ENCODE assay signal across 11 mouse cellular contexts in genomic region chr1:185404021-185404420, GRCm38 (mm10). TPM values are rescaled to one million over a fixed set of nuclear protein-coding genes. Genes with fewer than 3 reads are reported as not detected.
DNase-seq lines count a peak whose midpoint lies in the region; ATAC-seq and TF ChIP-seq lines count a peak whose summit lies in the region.
"Had no signal": no experiment of that assay in that cellular context is flagged by ENCODE, and none has a peak within 500 bp of the region (broad histone marks: within the 10 kb centered on the region; RNA-seq: fewer than 3 reads in every experiment).

No protein-coding gene starts in this region.

- TF ChIP-seq CTCF in liver, adult 2 months (IDR thresholded peaks at IDR 0.05; ENCODE audit: low read depth, low read length), result peak; percentile 40
- peak; percentile 38; the same call in 1 of the 2 replicates for TF ChIP-seq CTCF in lung, adult 2 months (IDR thresholded peaks at IDR 0.05; ENCODE audit: insufficient read depth, low read length)

- 28% methylated on average over 2 of the region's 2 CpGs for WGBS in forebrain, embryonic 14.5 days
- 39% methylated on average over 2 of the region's 2 CpGs for WGBS in forebrain, embryonic 16.5 days
- WGBS in liver, adult 2 months, result 34% methylated on average over 2 of the region's 2 CpGs
- WGBS in liver, embryonic 11.5 days, result 39% methylated on average over 2 of the region's 2 CpGs
- 26% methylated on average over 2 of the region's 2 CpGs for WGBS in lung, adult 2 months

- H3K27ac ChIP-seq in forebrain, embryonic 14.5 days (ENCODE audit: low read depth, low read length), result no peak overlapping the region
- no peak overlapping the region for H3K27ac ChIP-seq in forebrain, embryonic 16.5 days (ENCODE audit: low read length)
- no peak overlapping the region for H3K27ac ChIP-seq in liver, adult 2 months (replicated peaks; ENCODE audit: insufficient read depth, low read depth, low read length)
- no peak overlapping the region for H3K27ac ChIP-seq in liver, embryonic 11.5 days (ENCODE audit: low read depth, low read length)
- H3K27ac ChIP-seq: heart, embryonic 13.5 days; macrophage had no signal

- H3K36me3 ChIP-seq in forebrain, embryonic 14.5 days (ENCODE audit: control insufficient read depth, insufficient read depth, low read length), result peaks cover 77% of the 10 kb centered on the region
- peaks cover 43% of the 10 kb centered on the region for H3K36me3 ChIP-seq in forebrain, embryonic 16.5 days (ENCODE audit: control insufficient read depth, insufficient read depth)
- peaks cover 72% of the 10 kb centered on the region for H3K36me3 ChIP-seq in liver, adult 2 months (ENCODE audit: control insufficient read depth, insufficient read depth, low read length)
- peaks cover 44% of the 10 kb centered on the region for H3K36me3 ChIP-seq in liver, embryonic 11.5 days (ENCODE audit: control insufficient read depth, insufficient read depth, low read length)

- DNase-seq in forebrain, embryonic 14.5 days (ENCODE audit: low spot score), result peak; percentile 72
- peak; percentile 28 for DNase-seq in liver, adult 2 months (ENCODE audit: extremely low read depth, low read depth, low spot score)
- no peak for DNase-seq in liver, embryonic 11.5 days (ENCODE audit: low spot score)
- peak; percentile 52 for DNase-seq in c-Kit-positive CD71-positive TER-119-positive erythroid progenitor cells, embryonic 14.5 days (ENCODE audit: low spot score)
- no peak for DNase-seq in lung, adult 2 months
- no peak for DNase-seq in adrenal gland, postnatal 25 days
- DNase-seq in adrenal gland, postnatal 36 days, result no peak

- H3K4me2 ChIP-seq in forebrain, embryonic 14.5 days (ENCODE audit: low read length), result no peak overlapping the region
- no peak overlapping the region for H3K4me2 ChIP-seq in forebrain, embryonic 16.5 days (ENCODE audit: low read length)
- no peak overlapping the region for H3K4me2 ChIP-seq in liver, embryonic 11.5 days
- H3K4me2 ChIP-seq: heart, embryonic 13.5 days had no signal

- no peak overlapping the region for H3K9ac ChIP-seq in forebrain, embryonic 14.5 days (ENCODE audit: low read length)
- no peak overlapping the region for H3K9ac ChIP-seq in forebrain, embryonic 16.5 days (replicated peaks; ENCODE audit: low read depth, low read length)
- H3K9ac ChIP-seq in liver, adult 2 months (ENCODE audit: low read depth, low read length), result no peak overlapping the region
- H3K9ac ChIP-seq in liver, embryonic 11.5 days (ENCODE audit: low read depth, low read length), result no peak overlapping the region
- H3K9ac ChIP-seq: heart, embryonic 13.5 days had no signal

- no peaks in the 10 kb centered on the region for H3K27me3 ChIP-seq in forebrain, embryonic 14.5 days (replicated peaks; ENCODE audit: control insufficient read depth, insufficient read depth, low read length)
- H3K27me3 ChIP-seq in forebrain, embryonic 16.5 days (replicated peaks; ENCODE audit: control insufficient read depth, insufficient read depth, low read length), result no peaks in the 10 kb centered on the region
- no peaks in the 10 kb centered on the region for H3K27me3 ChIP-seq in liver, adult 2 months (ENCODE audit: control insufficient read depth, insufficient read depth, low read length)
- no peaks in the 10 kb centered on the region for H3K27me3 ChIP-seq in liver, embryonic 11.5 days (replicated peaks; ENCODE audit: control insufficient read depth, insufficient read depth, low read length)
- H3K27me3 ChIP-seq: heart, embryonic 13.5 days had no signal

- H3K4me3 ChIP-seq in forebrain, embryonic 14.5 days (ENCODE audit: low read depth, low read length), result no peak overlapping the region
- no peak overlapping the region for H3K4me3 ChIP-seq in forebrain, embryonic 16.5 days (replicated peaks; ENCODE audit: low read length)
- no peak overlapping the region for H3K4me3 ChIP-seq in liver, adult 2 months (ENCODE audit: insufficient read depth, low read depth, low read length)
- H3K4me3 ChIP-seq in liver, embryonic 11.5 days (ENCODE audit: low read depth, low read length), result no peak overlapping the region
- no peak overlapping the region for H3K4me3 ChIP-seq in lung, adult 2 months (replicated peaks; ENCODE audit: extremely low read depth, low read depth, low read length)
- H3K4me3 ChIP-seq: heart, embryonic 13.5 days had no signal

- no peak for ATAC-seq in forebrain, embryonic 14.5 days
- ATAC-seq in forebrain, embryonic 16.5 days, result no peak
- ATAC-seq in liver, embryonic 11.5 days (replicated peaks; ENCODE audit: low FRiP score), result no peak

- H3K79me2 ChIP-seq in liver, adult 2 months (ENCODE audit: control insufficient read depth, insufficient read depth, low read length), result no peaks in the 10 kb centered on the region; the same call in 1 of the 2 replicates

- no peak for TF ChIP-seq POLR2A in liver, adult 2 months (IDR thresholded peaks at IDR 0.05; ENCODE audit: extremely low read depth, insufficient read depth, low read length)
- TF ChIP-seq POLR2A in lung, adult 2 months (IDR thresholded peaks at IDR 0.05; ENCODE audit: borderline replicate concordance, extremely low read depth, low read depth, low read length), result no peak

- no peaks in the 10 kb centered on the region for H3K9me3 ChIP-seq in forebrain, embryonic 14.5 days (replicated peaks; ENCODE audit: control insufficient read depth, low read length)
- no peaks in the 10 kb centered on the region for H3K9me3 ChIP-seq in forebrain, embryonic 16.5 days (ENCODE audit: control insufficient read depth, low read length)
- no peaks in the 10 kb centered on the region for H3K9me3 ChIP-seq in liver, embryonic 11.5 days (ENCODE audit: control insufficient read depth, low read length)
- H3K9me3 ChIP-seq: G1E; heart, embryonic 13.5 days had no signal

- no peaks in the 10 kb centered on the region for H3K4me1 ChIP-seq in forebrain, embryonic 14.5 days (ENCODE audit: control insufficient read depth, insufficient read depth, low read length)
- no peaks in the 10 kb centered on the region for H3K4me1 ChIP-seq in forebrain, embryonic 16.5 days (replicated peaks; ENCODE audit: control insufficient read depth, insufficient read depth, low read length)
- H3K4me1 ChIP-seq in liver, adult 2 months (ENCODE audit: control insufficient read depth, insufficient read depth, low read length), result no peaks in the 10 kb centered on the region
- H3K4me1 ChIP-seq in liver, embryonic 11.5 days (replicated peaks; ENCODE audit: control insufficient read depth, insufficient read depth, low read length), result no peaks in the 10 kb centered on the region
- H3K4me1 ChIP-seq in lung, adult 2 months (ENCODE audit: control insufficient read depth, insufficient read depth, low read length), result no peaks in the 10 kb centered on the region

RNA-seq across cellular contexts. Expression of gene Eprs, which starts 41.2 kb away (rescaled TPM):
- 142 and 156 TPM in 2 replicates for polyA plus RNA-seq in forebrain, embryonic 14.5 days (2014; fragmentation: Nextera tagmentation; extraction: Ambion mirVana)
- 144 and 147 TPM in 2 replicates for polyA plus RNA-seq in forebrain, embryonic 16.5 days (2015; fragmentation: Nextera tagmentation; extraction: Ambion mirVana)
- total RNA-seq in liver, adult 2 months (2014; rRNA removed), result 88.9 and 100 TPM in 2 replicates
- polyA plus RNA-seq in liver, adult 2 months (2012; rRNA removed), result 10.8 and 11.2 TPM in 2 replicates
- 180 and 202 TPM in 2 replicates for polyA plus RNA-seq in liver, embryonic 11.5 days (2014; fragmentation: Nextera tagmentation; extraction: Ambion mirVana)
- polyA plus RNA-seq in lung, adult 2 months (2012; rRNA removed), result 6.1 and 10.7 TPM in 2 replicates
- 124 and 187 TPM in 2 replicates for total RNA-seq in adrenal gland, postnatal 25 days (2021)
- total RNA-seq in adrenal gland, postnatal 36 days (2021), result 100 to 1,000 TPM; 158 to 341 TPM

RNA-seq across cellular contexts. Expression of gene Slc30a10, which starts 50.6 kb away (rescaled TPM):
- polyA plus RNA-seq in forebrain, embryonic 14.5 days (2014; fragmentation: Nextera tagmentation; extraction: Ambion mirVana), result 10.5 and 11.0 TPM in 2 replicates
- 10.3 and 10.7 TPM in 2 replicates for polyA plus RNA-seq in forebrain, embryonic 16.5 days (2015; fragmentation: Nextera tagmentation; extraction: Ambion mirVana)
- total RNA-seq in liver, adult 2 months (2014; rRNA removed), result 7.6 and 9.2 TPM in 2 replicates
- polyA plus RNA-seq in liver, adult 2 months (2012; rRNA removed), result 23.5 and 26.6 TPM in 2 replicates
- polyA plus RNA-seq in liver, embryonic 11.5 days (2014; fragmentation: Nextera tagmentation; extraction: Ambion mirVana), result 22.8 and 23.5 TPM in 2 replicates
- 0.01 TPM in 1 of 2 replicates, not detected in the other for polyA plus RNA-seq in lung, adult 2 months (2012; rRNA removed)
- not detected in 2 replicates for total RNA-seq in adrenal gland, postnatal 25 days (2021)
- total RNA-seq in adrenal gland, postnatal 36 days (2021), result under 1 TPM in 1 of 2 experiments, not detected in 1; 0.03 TPM
- polyA plus RNA-seq: macrophage had no signal

Comparison
In these comparisons a context has a peak if more than half of its experiments do, and no peak if none do; other contexts are left out.
1. DNase-seq: peak in forebrain, embryonic 14.5 days (single experiment), liver, adult 2 months (single experiment) and c-Kit-positive CD71-positive TER-119-positive erythroid progenitor cells, embryonic 14.5 days (single experiment); none in liver, embryonic 11.5 days (single experiment), lung, adult 2 months (single experiment), adrenal gland, postnatal 25 days (single experiment) and adrenal gland, postnatal 36 days (0 of 2).
2. RNA of gene Eprs, which starts 41.2 kb away (polyA plus RNA-seq): 180 to 202 TPM in liver, embryonic 11.5 days, 144 to 147 TPM in forebrain, embryonic 16.5 days and 142 to 156 TPM in forebrain, embryonic 14.5 days; 10.8 to 11.2 TPM in liver, adult 2 months and 6.1 to 10.7 TPM in lung, adult 2 months; every median in the first group is over 10 times any median in the second.
3. RNA of gene Slc30a10, which starts 50.6 kb away (polyA plus RNA-seq): 23.5 to 26.6 TPM in liver, adult 2 months, 22.8 to 23.5 TPM in liver, embryonic 11.5 days, 10.5 to 11.0 TPM in forebrain, embryonic 14.5 days and 10.3 to 10.7 TPM in forebrain, embryonic 16.5 days; 0.01 TPM in lung, adult 2 months; every median in the first group is over 10 times any median in the second.